Mouse (Mus musculus) lung, adult 10 weeks (tissue): ENCODE measurements around the gene Ggact. TPM values are rescaled to one million over a fixed set of nuclear protein-coding genes. Genes with fewer than 3 reads are reported as not detected.

Experiments
- polyA plus RNA-seq: library from polyadenylated mRNA; stranded (reverse); fragments of 350-450 nt; fragmentation: Illumina TruSeq; extraction: RNeasy Lipid Tissue Mini Kit (QIAGEN cat#74804); gene quantifications from one replicate; pipeline ENCODE4 v1.2.3, GENCODE M21; 2014; ENCODE audit warnings: low read depth, low replicate concordance; ENCODE audit not compliant: insufficient read depth

Gene Ggact
- polyA plus RNA-seq, result 20.5 TPM

GRCm38 (mm10) chr14:122913657-122914056 is at the start of gene Ggact:
TSS of gene Ggact (minus strand) at chr14:122913757.

Other genes with a start within 250 kb of the Ggact start
- gene Tmtc4, start 70.3 kb upstream of the Ggact start, polyA plus RNA-seq, result 3.4 TPM